Mouse (Mus musculus) T-helper 1 cell (primary cell): ENCODE results near the gene Stx11.

Experiments
- in situ Hi-C: fragments of 300-600 bp; cut with MboI, MseI; formaldehyde crosslinking; loops from one replicate; pipeline ENCODE4 v1.15.1; 2025; ENCODE audit warnings: high pct_unique_total_duplicates

Stx11 gene

DNA sequence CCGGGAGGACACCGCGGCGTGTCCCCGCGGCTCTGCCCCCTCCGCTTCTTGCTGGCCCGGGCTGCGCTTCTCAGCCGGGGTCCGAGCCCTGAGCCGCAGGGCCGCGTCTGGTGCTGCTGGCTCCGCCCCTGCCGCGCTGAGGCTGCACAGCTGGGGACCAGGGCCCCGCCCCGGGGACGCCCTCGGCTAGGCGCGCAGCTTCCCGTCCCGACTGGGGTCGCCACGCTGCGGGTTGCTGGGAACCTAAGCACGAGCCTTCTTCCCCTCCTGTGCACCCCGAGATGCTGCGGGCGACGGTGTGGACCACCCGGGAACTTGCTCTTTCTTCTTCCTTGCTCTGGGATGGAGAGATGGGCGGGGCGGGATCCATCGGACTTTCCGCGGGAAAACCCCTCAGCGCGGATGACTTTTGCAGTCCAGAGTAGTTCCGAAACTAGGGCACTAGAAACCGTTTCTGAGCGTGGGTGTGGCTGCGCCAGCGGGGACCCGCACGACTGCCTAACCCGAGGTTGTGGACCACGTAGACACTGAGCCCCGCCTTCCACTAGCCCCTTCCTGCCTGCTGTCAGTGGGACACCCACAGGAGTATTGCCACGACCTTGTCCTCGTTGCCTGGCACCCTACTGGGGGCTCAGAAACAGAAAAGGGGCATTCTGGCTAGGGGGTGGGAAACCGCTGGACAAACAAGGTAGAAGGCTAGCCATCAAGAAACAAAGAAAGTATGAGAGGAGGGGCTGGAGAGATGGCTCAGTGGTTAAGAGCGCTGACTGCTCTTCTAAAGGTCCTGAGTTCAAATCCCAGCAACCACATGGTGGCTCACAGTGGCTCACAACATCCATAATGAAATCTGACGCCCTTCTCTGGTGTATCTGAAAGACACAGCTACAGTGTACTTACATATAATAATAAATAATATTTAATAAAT lies at the start of gene Stx11:
TSS of gene Stx11 (minus strand) at position 148 of the 925 bp plus-strand sequence.
- in situ Hi-C loops: loop anchor here (5.0 kb wide), 1 partner anchor 152 kb away; no protein-coding TSS in a partner anchor

DNA sequence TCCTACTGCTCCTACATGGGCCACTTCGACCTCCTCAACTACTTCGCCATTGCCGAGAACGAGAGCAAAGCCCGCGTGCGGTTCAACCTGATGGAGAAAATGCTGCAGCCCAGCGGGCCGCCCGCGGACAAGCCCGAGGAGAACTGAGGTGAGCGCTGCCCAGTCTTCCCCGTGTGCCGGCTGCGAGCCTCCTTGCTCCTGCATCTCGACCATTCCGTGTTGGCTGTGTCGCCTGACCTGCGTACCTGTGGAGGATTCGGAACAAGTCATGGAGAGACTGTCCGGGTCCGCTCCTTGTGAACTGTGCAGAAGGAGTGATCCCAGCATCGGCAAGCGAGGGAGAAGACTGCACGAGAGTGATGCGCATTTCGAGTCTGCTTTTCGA lies 44.6 kb upstream of the Stx11 start:
- in situ Hi-C loops: no loop called here

DNA sequence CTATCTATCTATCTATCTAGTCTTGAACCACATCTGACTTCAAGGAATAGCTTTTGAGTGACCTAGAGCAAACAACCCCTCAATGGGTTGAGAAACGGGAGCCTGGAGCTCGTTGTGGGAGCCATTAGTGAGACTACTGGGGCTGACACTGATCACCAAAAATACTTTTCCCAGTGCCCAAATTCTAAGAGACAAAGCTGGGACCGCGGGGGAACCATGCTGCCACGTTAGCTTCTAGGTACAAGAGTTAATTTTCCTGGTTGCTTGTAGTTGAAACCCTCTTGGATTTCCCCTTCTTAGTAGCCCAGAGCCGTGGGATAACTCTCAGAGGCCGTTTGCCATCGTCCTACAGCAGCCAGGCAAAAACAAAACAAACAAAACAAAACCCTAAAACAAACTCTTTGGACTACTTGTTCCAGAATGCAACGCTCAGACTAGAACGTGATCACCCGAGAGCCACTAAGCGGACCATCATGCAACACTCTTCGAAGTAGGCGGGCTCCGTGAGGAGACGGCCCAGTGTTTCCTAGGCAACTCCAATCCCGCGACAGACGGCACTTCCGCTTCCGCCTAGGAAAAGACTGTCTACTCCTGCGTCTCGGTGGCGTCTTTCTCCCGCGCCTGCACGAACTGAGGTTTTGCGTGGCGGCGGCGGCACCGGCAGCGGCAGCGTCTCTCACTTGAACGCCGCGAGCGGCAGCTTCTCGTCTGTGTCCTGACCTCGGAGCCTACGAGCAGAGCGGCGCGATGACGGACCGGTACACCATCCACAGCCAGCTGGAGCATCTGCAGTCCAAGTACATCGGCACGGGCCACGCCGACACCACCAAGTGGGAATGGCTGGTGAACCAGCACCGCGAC lies 44.0 kb upstream of the Stx11 start:
- in situ Hi-C loops: no loop called here

DNA sequence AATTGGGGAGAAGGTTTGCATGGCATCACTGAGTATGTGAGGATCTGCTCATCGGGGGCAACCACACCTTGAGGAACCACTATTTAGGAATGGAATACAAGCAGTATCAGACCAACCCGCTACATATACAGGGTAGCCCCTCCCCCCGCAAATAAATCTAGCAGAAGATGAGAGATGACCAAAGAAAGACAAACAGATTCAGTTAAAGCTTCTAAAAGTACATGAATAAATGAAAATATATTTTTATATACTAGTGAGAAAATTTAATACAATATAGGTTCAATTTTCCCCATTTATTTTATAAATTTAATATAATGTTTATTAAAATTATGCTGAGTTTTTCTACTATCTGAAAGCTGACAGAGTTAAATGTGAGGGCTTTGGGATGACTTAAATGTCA lies 40.9 kb upstream of the Stx11 start, which contains the start of gene Sf3b5:
TSS of gene Sf3b5 (plus strand) at position 301 of the 400 bp plus-strand sequence.
- in situ Hi-C loops: no loop called here

DNA sequence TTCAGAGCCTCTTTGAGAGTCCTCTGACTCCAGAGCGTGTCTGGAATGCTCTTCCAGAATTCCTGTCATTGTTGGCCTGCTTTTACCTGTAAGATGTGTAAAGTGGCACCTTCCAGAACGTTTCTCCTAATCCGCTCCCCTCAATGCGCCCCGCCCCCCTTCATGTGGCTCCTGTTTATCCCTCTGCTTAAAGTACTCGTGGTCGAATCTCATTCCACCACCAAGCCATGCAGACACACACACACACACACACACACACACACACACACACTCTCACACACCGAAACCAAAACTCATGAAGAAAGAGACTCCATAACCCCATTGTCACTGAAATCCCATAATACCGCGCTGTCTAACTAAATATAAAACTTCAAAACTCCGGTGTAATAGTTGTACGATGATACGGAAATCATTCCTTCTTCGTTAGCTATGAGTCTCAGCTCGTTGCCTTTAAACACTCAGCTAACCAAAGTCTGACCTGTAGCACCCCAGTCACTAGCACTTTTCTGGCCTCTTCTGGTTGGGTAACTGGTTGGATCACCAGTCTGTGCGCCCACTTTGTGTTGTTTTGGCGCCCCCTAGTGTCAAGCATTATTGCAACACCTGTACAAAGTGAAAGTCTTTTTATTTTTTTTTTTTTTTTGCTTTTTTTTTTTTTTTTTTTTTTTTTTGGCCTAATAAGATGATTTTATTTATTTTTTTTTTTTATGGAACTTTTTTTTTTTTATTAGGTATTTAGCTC lies 32.8 kb upstream of the Stx11 start:
- in situ Hi-C loops: loop anchor here (25.0 kb wide), 1 partner anchor 1660 kb away; the partner anchor contains the start of gene Epm2a

DNA sequence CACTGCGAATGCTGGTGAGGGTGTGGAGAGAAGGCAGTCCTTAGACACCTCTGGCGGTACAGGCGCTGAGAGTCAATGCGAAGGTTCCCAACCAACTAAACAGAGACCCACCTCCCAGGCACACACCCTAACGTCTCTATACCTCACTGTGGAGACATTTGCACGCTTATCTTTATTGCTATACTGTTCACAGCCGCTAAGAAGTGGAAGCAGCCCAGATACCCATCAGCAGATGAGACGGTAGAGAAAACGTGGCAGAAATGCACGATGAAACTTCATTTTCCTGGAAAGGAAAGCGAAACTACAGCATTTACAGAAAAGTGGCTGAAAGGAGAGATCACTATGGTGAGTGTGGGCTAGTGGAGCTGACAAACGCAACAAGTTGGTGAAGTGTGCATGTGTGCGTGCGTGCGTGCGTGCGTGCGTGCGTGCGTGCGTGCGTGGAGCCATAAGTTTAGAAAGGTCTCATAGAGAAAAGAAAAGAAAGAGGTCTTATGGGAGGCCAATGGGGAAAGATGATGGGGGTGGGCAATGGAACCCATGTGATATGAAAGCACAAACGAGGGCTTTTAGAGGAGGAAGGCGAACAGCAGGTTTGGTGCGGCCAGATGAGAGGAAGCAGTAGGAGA lies 29.4 kb upstream of the Stx11 start:
- in situ Hi-C loops: loop anchor here (5.0 to 25.0 kb wide), 2 partner anchors 71 to 1656 kb away; partner anchors contain the start of gene Epm2a

DNA sequence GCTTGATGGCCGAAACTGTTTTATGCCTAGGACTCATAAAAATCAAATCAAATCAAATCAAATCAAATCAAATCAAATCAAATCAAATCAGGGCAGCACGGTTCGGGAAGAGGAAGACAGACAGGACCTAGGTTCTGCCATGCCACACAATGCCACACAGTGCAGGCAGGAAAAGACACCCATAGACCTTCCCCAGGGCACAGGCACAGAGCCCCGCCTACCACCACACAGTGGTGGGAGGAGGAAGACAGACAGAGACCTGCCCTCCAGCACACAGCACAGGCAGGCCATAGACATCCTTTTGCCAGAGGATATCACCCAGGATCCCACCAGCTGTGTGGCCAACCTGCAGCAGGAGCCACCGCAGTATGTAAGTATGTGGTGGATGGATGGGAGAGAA lies 27.9 kb upstream of the Stx11 start:
- in situ Hi-C loops: loop anchor here (5.0 to 25.0 kb wide), 2 partner anchors 70 to 1655 kb away; partner anchors contain the start of gene Epm2a

DNA sequence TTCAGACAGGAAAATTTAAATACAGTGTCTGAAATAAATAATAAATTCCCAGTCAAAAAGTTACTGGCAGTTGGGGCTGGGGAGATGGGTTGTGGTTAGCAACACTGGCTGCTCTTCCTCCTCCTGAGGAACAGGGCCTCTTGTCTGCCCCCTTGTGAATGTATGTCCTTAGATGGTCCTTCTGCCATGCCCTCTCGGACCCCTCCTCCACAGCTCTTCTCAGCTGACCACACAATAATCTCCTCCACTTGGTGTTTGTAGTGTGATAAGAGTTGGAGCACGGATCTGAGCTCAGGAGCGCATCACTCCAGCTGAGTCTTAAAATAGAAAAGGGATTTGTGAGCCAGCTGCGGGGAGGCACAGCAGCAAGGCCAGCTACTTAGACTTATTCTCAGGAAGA lies 22.8 kb upstream of the Stx11 start:
- in situ Hi-C loops: loop anchor here (5.0 to 25.0 kb wide), 2 partner anchors 35 to 1650 kb away; partner anchors contain the start of gene Epm2a

DNA sequence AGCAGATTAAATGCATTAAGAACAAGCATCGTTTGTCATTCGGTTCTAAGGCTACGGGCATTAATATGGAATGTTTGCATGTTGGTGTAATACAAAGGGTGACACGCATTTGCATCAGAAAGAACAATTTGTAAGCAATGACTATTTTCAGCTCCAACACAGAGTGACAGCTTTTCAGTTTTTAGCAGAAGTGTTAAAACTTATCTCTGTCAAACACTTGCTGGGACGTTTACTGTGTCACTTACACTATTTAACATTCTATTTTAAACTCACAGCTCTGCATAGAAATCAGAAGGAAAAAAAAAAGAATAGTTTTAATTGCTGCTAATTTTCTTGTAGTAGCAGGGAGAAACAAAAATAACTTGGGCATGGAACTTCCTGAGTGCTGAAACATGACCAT lies 22.4 kb upstream of the Stx11 start:
- in situ Hi-C loops: loop anchor here (5.0 to 25.0 kb wide), 2 partner anchors 34 to 1649 kb away; partner anchors contain the start of gene Epm2a

DNA sequence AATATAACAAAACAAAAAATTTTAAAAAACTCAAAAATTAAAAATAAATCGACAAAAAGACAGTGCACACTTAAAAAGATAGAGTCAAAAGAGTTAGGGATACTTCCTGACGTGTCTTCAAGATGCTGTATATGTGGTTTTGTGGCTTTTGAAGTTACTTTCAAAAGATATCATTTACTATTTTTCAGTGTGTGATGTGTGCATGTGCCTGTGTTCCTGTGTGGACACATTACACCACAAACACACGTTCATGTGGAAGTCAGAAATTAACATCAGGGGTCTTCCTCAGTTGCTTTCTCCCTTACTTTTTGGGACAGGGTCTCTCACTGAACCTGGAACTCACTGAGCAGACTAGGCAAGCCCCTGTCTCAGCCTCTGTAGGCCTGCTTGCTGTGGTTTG lies 20.9 kb upstream of the Stx11 start:
- in situ Hi-C loops: loop anchor here (5.0 to 25.0 kb wide), 2 partner anchors 33 to 1648 kb away; partner anchors contain the start of gene Epm2a

DNA sequence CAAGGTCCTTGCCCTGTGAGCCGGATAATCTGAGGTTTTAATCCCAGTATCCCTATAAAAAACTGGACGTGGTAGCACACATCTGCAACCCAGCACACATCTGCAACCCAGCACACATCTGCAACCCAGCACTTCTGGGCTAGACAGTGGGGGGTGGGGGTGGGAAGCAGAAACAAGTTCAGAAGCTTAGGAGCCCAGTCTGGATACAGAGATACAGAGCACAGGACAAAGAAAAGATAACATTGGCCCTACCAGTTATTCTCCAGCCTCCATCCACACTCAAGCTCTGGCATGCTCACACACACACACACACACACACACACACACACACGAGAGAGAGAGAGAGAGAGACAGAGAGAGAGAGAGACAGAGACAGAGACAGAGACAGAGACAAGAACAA lies 19.4 kb upstream of the Stx11 start:
- in situ Hi-C loops: loop anchor here (25.0 kb wide), 1 partner anchor 1646 kb away; the partner anchor contains the start of gene Epm2a

DNA sequence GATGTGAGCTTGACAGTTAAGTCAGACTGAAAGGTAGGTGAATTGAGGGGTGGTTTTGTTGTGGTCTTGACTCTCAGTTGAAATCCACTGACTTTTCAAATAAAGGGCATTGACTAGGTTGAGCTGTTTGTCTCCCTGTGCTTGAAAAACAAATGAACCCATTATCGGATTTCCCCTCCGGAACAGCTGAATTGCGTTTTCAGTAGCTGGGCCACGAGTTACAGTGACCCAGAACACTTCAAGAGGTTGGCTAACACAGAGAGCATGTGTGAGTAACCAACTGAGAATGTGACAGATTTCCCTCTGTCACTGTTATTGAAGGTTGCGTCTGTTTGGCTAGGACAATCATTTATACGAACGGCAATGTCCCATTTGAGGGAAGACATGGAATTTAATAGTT lies 17.0 kb upstream of the Stx11 start:
- in situ Hi-C loops: loop anchor here (25.0 kb wide), 1 partner anchor 1644 kb away; the partner anchor contains the start of gene Epm2a

DNA sequence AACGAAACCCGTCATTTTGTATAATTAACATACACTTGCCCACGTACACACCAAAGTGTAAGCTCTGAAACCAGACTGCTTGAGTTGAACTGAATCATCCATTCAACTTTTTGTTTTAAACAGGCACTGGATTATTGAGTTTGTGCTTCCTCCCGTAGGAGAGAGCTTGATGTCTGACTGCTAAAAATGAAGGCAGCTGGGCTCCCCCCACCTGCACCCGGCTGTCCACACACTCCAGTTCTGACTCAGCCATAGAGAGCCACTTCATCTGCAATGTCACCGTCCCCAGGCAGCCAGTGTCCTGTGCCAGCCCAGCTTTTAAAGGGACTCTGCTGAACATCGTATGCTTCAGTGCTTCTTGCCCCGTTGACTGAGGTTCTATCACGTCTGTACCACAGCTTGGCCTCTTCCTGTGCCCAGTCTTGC lies 13.7 kb upstream of the Stx11 start:
- in situ Hi-C loops: loop anchor here (25.0 kb wide), 1 partner anchor 1640 kb away; the partner anchor contains the start of gene Epm2a

DNA sequence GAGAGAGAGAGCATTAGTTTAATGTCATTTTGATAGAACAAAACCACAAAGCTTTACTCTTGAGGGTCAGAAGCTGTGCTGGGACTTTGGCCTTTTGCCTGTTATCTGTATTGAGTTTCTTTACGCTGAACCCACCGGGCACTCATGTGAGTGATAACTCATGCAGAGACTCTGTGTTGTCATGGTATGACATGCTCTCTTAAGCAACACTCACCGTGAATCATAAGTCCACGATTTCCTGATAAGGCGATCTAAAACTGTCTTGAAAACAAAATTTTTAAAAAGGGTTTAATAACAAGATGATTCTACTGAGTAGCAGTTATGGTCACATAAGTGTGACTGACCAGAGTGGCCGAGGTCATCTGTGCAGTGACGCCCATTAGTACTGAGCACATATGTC lies 12.5 kb upstream of the Stx11 start:
- in situ Hi-C loops: loop anchor here (25.0 kb wide), 1 partner anchor 1639 kb away; the partner anchor contains the start of gene Epm2a

DNA sequence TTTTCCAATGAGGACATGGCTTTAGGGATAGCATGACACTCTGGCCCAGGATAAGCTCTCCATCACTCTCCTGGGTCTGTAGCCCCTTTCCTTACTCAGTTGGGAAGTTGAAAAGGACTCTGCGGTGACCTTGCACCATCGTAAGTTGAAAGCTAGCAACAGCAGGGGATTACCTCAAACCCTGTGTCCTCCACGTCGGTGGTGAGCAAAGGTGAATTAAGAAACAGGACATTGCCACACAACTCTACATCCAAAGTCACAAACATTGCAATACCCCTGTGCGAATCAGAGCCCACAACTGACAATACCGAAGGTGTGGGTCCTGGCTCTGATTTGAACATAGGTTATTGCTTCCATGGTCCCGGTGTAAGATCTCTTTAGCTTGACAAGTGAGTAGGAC lies 11.9 kb upstream of the Stx11 start:
- in situ Hi-C loops: loop anchor here (25.0 kb wide), 1 partner anchor 1639 kb away; the partner anchor contains the start of gene Epm2a

DNA sequence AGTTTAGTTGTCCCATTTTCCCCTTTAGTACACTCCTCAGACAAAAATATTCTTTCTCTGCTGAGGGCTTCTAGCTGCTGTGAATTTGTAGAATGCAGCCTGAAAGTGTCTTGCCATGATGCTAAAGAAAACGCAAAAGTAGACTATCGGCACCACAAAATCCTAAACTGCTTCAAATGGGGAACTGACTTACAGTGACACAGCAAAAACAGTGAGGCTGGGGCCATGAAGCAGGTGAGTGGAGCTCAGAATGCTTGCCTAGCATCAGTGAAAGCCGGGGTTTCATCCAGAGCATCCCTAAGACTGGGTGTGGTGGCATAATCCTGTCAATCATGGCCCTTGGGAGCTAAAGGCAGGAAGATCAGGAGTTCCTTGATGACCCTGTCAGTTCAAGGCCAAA lies 11.4 kb upstream of the Stx11 start:
- in situ Hi-C loops: loop anchor here (25.0 kb wide), 1 partner anchor 1638 kb away; the partner anchor contains the start of gene Epm2a

DNA sequence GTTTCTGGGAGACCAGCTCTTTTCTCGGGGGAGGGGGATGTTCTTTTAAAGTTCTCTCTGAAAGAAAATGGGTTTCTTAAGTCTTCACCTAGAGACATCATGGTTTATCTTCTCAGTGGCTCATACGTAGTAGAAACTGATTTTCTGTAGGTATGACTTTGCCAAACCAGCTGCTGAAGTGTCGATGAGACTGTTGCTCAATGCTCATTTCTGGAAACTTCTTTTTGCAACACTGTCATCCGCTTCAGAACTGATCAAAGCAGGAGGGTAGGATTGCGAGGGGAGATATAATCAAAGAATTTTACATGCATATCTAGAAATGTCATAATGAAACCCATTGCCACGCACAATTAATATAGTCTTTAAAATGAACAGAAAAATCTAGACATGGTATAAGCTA lies 10.5 kb upstream of the Stx11 start:
- in situ Hi-C loops: no loop called here

DNA sequence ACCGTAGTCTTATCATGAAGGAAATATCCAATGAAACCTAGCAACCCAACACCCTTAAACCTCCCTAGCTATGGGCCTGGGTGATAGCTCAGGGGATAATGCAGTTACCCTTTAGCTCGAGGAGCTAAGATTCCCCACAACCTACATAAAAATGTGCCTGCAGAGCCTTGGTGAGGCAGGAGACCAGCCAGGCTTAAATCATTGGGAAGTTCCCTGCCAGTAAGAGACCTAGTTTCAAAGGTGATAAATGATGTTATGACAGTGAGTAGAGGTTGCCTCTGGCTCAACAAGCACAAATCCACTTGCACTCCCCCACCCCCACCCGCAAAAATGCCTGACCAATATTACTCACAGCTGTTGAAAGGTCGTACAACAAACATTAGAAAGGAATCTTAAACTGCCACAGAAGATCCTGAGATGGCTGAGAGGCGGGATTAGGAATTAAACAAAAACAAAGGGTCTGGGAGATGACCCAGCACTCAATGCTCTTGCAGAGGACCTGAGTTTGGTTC lies 1.6 kb upstream of the Stx11 start:
- in situ Hi-C loops: loop anchor here (5.0 kb wide), 1 partner anchor 153 kb away; no protein-coding TSS in a partner anchor

DNA sequence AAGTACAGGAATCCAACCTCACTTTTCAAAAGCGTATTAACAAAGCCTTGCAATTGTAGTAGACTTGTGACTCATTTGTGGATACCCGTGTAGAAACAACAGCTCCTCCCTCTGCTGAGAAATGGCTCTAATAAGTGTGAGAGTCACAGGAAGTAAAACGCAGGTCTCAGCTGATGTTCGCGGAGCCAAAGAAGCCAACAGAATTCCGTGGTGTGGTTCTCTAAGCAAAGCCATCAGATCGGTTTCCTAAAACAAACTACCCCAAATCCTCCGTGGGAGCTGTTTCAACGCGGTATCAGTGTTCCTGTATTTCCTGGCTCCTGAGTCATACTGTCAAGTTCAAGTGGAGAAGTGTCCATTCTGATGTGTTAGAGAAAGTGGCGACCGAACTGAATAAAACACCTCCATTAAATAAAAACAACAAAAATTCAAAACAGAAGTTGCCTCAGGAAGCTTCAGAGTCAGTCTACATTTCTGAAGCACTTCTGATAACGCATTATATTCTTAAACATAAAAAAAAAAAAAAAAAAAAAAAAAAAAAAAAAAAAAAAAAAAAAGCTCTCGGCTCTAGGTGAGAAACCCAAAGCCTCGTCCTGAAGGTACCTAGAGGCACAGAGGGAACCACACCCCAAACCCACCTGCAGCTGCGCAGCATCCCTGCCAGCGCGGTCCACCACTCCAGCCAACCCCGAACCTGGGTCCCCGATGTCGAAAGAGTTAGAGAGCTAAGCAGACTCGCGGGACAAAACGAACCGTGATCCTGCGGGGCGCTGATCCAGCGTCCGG lies 543 bp downstream of the Stx11 start:
- in situ Hi-C loops: no loop called here
